Mouse (Mus musculus): ENCODE data around the gene Mecom.
"Not testable (repeated sequence)": the region's sequence is repeated elsewhere in the genome, so short reads cannot be mapped to it uniquely, and the experiment has no call there.

Mecom gene

GRCm38 (mm10) chr3:30547908-30548307, at the start of gene Mecom:
Gene Mecom, minus strand, starts transcription at chr3:30548008.
- no peak for DNase-seq (ENCODE audit: low spot score)

GRCm38 (mm10) chr3:30597271-30597670, 49.5 kb upstream of the Mecom start:
- no peak for DNase-seq (ENCODE audit: low spot score)

GRCm38 (mm10) chr3:30595111-30595832, 47.5 kb upstream of the Mecom start:
- peak; percentile 35 for DNase-seq (ENCODE audit: low spot score)

GRCm38 (mm10) chr3:30593719-30594485, 46.1 kb upstream of the Mecom start:
- no peak for DNase-seq (ENCODE audit: low spot score)

- peak; percentile 46 for DNase-seq (ENCODE audit: low spot score)
Measured at GRCm38 (mm10) chr3:30592418-30592853, 44.6 kb upstream of the Mecom start.

GRCm38 (mm10) chr3:30588865-30589264, 41.1 kb upstream of the Mecom start:
- no peak for DNase-seq (ENCODE audit: low spot score)

GRCm38 (mm10) chr3:30573549-30573948, 25.7 kb upstream of the Mecom start:
- DNase-seq (ENCODE audit: low spot score): no peak

GRCm38 (mm10) chr3:30566333-30566732, 18.5 kb upstream of the Mecom start:
- DNase-seq (ENCODE audit: low spot score): not testable (repeated sequence)

GRCm38 (mm10) chr3:30560677-30561314, 13.0 kb upstream of the Mecom start:
- DNase-seq (ENCODE audit: low spot score): no peak

- no peak for DNase-seq (ENCODE audit: low spot score)
Measured at GRCm38 (mm10) chr3:30553741-30554140, 5.9 kb upstream of the Mecom start.

- DNase-seq (ENCODE audit: low spot score): no peak
Measured at GRCm38 (mm10) chr3:30550218-30550617, 2.4 kb upstream of the Mecom start.

GRCm38 (mm10) chr3:30548928-30549327, 1.1 kb upstream of the Mecom start:
- DNase-seq (ENCODE audit: low spot score): no peak

- no peak for DNase-seq (ENCODE audit: low spot score)
Measured at GRCm38 (mm10) chr3:30546831-30547369, 908 bp downstream of the Mecom start.

- DNase-seq (ENCODE audit: low spot score): no peak
Measured at GRCm38 (mm10) chr3:30546366-30546765, 1.4 kb downstream of the Mecom start.

- DNase-seq (ENCODE audit: low spot score): no peak
Measured at GRCm38 (mm10) chr3:30545246-30545645, 2.6 kb downstream of the Mecom start.

GRCm38 (mm10) chr3:30544305-30544704, 3.5 kb downstream of the Mecom start:
- no peak for DNase-seq (ENCODE audit: low spot score)

GRCm38 (mm10) chr3:30535821-30536220, 12.0 kb downstream of the Mecom start:
- no peak for DNase-seq (ENCODE audit: low spot score)

- not testable (repeated sequence) for DNase-seq (ENCODE audit: low spot score)
Measured at GRCm38 (mm10) chr3:30520751-30521150, 27.1 kb downstream of the Mecom start.

- DNase-seq (ENCODE audit: low spot score): no peak
Measured at GRCm38 (mm10) chr3:30519425-30519824, 28.4 kb downstream of the Mecom start.

- DNase-seq (ENCODE audit: low spot score): no peak
Measured at GRCm38 (mm10) chr3:30515795-30516170, 32.0 kb downstream of the Mecom start.

- peak; percentile 66 for DNase-seq (ENCODE audit: low spot score)
Measured at GRCm38 (mm10) chr3:30514901-30515794, 32.7 kb downstream of the Mecom start.
